Mouse (Mus musculus) embryonic facial prominence, embryonic 12.5 days (tissue): ENCODE measurements around the gene Tarbp2. TPM values are rescaled to one million over a fixed set of nuclear protein-coding genes. Genes with fewer than 3 reads are reported as not detected.

ENCODE experiments used
- ATAC-seq: fragments of 200-750 bp; cut with Nextera tagmentation; 2 replicates; pipeline ENCODE4 v1.8.0; 2017; ENCODE audit not compliant: insufficient number of reproducible peaks, insufficient read depth, low FRiP score, low TSS enrichment
- H3K27ac ChIP-seq: fragments of 300-500 bp; sonication (generic); 2 replicates; pipeline ENCODE4 v1.5.1; 2016; ENCODE audit warnings: mild to moderate bottlenecking
- H3K27me3 ChIP-seq: fragments of 300-500 bp; sonication (generic); 2 replicates; pipeline ENCODE4 v1.6.1; 2016; ENCODE audit warnings: mild to moderate bottlenecking, moderate library complexity
- H3K36me3 ChIP-seq: fragments of 300-500 bp; sonication (generic); 2 replicates; pipeline ENCODE4 v1.6.1; 2016; ENCODE audit warnings: mild to moderate bottlenecking
- H3K4me1 ChIP-seq: fragments of 300-500 bp; sonication (generic); 2 replicates; pipeline ENCODE4 v1.6.1; 2016
- H3K4me2 ChIP-seq: fragments of 300-500 bp; sonication (generic); replicated peaks from 2 replicates; pipeline ENCODE4 v1.6.1; 2016; ENCODE audit warnings: mild to moderate bottlenecking, moderate library complexity
- H3K4me3 ChIP-seq: fragments of 300-500 bp; sonication (generic); 2 replicates; pipeline ENCODE4 v1.5.1; 2016; ENCODE audit warnings: mild to moderate bottlenecking
- H3K9ac ChIP-seq: fragments of 300-500 bp; sonication (generic); 2 replicates; pipeline ENCODE4 v1.6.1; 2016; ENCODE audit warnings: mild to moderate bottlenecking, moderate library complexity
- H3K9me3 ChIP-seq: fragments of 300-500 bp; sonication (generic); 2 replicates; pipeline ENCODE4 v1.6.1; 2016; ENCODE audit warnings: mild to moderate bottlenecking, moderate library complexity
- WGBS: fragments of 180-500 bp; shearing (Covaris S2); methylation state at CpG from one replicate; pipeline ENCODE4 v1.1.7; 2016; 5-methylcytosine and 5-hydroxymethylcytosine counted together
- polyA plus RNA-seq: library from polyadenylated mRNA; unstranded; fragments of >200 nt; fragmentation: Nextera tagmentation; extraction: Ambion mirVana; gene quantifications from 2 replicates; pipeline ENCODE4 v1.2.1, GENCODE M21; 2016

The Tarbp2 gene
- polyA plus RNA-seq, 1 experiment from 2014 or later, result 114 TPM

GRCm38 (mm10) chr15:102516728-102517404 is 1.1 kb upstream of the Tarbp2 start, which contains the start of gene Map3k12:
TSS of gene Map3k12 (minus strand) at chr15:102517064.
- Histone ChIP-seq H3K27ac (peak within 1 kb of the TSS; percentile 99), H3K36me3 (peaks cover 14% of the 10 kb centered on the region; the same call in 1 of the 2 replicates), H3K4me3 (peak within 1 kb of the TSS; percentile 53), H3K9ac (peak within 1 kb of the TSS; percentile 72), H3K4me1 (peaks cover 35% of the 10 kb centered on the region), H3K9me3 (no peaks in the 10 kb centered on the region), H3K4me2 (peak within 1 kb of the TSS; percentile 86), H3K27me3 (no peaks in the 10 kb centered on the region)
- 1% methylated on average over 43 of the region's 43 CpGs for WGBS
- peak; percentile 11; the same call in 1 of the 2 replicates for ATAC-seq

DNA sequence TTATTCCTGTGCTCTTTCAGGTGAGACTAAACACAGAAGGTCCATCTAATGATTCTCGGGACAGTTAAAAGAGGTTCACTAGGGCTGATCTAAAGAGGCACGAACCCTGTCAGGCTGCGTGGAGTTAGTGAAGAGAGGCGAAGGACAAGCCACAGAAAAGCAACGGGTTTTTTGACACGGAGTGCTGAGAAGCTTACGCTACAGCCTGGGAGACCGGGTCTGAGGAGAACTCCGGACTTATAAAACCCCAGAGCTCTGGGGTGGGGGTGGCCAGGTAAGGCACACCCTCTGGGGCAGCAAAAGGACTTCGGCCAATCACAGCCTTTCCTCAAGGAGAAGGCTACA is 389 bp upstream of the Tarbp2 start:
- Histone ChIP-seq H3K27me3 (no peaks in the 10 kb centered on the region), H3K27ac (peak overlapping the region; percentile 78), H3K4me2 (peak overlapping the region; percentile 86), H3K4me3 (peak overlapping the region; percentile 53), H3K9ac (peak overlapping the region; percentile 72), H3K4me1 (peaks cover 28% of the 10 kb centered on the region), H3K9me3 (no peaks in the 10 kb centered on the region), H3K36me3 (peaks cover 20% of the 10 kb centered on the region)
- ATAC-seq, result no peak
- WGBS, result under 1% methylated on average over 10 of the region's 10 CpGs

- Histone ChIP-seq H3K9me3 (no peaks in the 10 kb centered on the region), H3K4me2 (peak overlapping the region; percentile 86), H3K4me3 (peak overlapping the region; percentile 53), H3K4me1 (peaks cover 26% of the 10 kb centered on the region), H3K27me3 (no peaks in the 10 kb centered on the region), H3K9ac (peak overlapping the region; percentile 81), H3K36me3 (peaks cover 28% of the 10 kb centered on the region), H3K27ac (peak overlapping the region; percentile 99)
- 15% methylated on average over 9 of the region's 9 CpGs for WGBS
- no peak for ATAC-seq
Observed at GRCm38 (mm10) chr15:102518859-102519201, 838 bp downstream of the Tarbp2 start.

GRCm38 (mm10) chr15:102519211-102520141 is 1.5 kb downstream of the Tarbp2 start:
- peaks cover 26% of the 10 kb centered on the region for H3K4me1 ChIP-seq
- no peaks in the 10 kb centered on the region for H3K9me3 ChIP-seq
- peak overlapping the region; percentile 81 for H3K9ac ChIP-seq
- peak overlapping the region; percentile 86 for H3K4me2 ChIP-seq
- no peaks in the 10 kb centered on the region for H3K27me3 ChIP-seq
- no peak for ATAC-seq
- peak overlapping the region; percentile 99; the same call in 1 of the 2 replicates for H3K27ac ChIP-seq
- peaks cover 34% of the 10 kb centered on the region for H3K36me3 ChIP-seq
- 68% methylated on average over 17 of the region's 17 CpGs for WGBS
- H3K4me3 ChIP-seq, result peak overlapping the region; percentile 53

DNA sequence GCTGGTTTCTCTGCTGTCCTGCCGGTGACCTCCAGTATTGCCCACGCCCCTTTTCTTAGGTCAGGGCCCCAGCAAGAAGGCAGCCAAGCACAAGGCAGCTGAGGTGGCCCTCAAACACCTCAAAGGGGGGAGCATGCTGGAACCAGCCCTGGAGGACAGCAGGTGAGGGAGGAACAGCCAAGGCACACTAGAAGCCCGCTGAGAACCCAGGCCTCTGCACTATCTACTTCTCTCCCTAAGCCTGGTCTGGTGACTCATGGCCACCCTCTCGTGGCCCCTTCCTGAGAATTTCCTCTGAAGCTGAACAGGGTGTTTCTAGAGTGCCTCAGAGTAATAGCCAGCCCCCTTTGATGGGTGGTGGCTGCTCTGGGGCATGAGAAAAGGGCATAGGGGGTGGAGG is 2.4 kb downstream of the Tarbp2 start:
- Histone ChIP-seq H3K36me3 (peaks cover 37% of the 10 kb centered on the region), H3K4me2 (no peak overlapping the region), H3K9ac (peak overlapping the region; percentile 21; the same call in 1 of the 2 replicates), H3K4me3 (no peak overlapping the region), H3K4me1 (peaks cover 23% of the 10 kb centered on the region), H3K9me3 (no peaks in the 10 kb centered on the region), H3K27ac (no peak overlapping the region), H3K27me3 (no peaks in the 10 kb centered on the region)
- no peak for ATAC-seq
- 84% methylated on average over 4 of the region's 4 CpGs for WGBS

DNA sequence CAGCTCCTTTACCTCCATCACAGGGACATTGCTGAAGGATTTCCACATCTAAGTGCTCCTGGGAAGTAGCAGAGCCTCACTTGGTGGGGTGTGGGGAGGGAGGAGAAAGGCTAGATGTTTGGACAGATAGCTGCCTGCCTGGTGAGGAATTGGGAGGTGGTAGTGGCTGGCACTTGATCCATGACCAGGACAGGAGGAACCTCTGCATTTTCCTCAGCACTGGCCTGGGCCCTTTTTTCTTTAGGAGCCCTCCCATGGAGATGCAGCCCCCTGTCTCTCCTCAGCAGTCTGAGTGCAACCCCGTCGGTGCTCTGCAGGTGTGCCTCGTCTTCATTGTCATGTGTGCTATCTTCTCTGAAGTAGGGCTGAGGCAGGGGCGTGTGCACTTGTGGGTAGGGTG is 3.5 kb downstream of the Tarbp2 start:
- H3K4me1 ChIP-seq, result peaks cover 14% of the 10 kb centered on the region
- peaks cover 37% of the 10 kb centered on the region for H3K36me3 ChIP-seq
- H3K4me3 ChIP-seq, result no peak overlapping the region
- no peaks in the 10 kb centered on the region for H3K27me3 ChIP-seq
- no peak overlapping the region for H3K27ac ChIP-seq
- no peak overlapping the region for H3K9ac ChIP-seq
- H3K9me3 ChIP-seq, result no peaks in the 10 kb centered on the region
- WGBS, result 94% methylated on average over 4 of the region's 4 CpGs
- H3K4me2 ChIP-seq, result no peak overlapping the region
- no peak for ATAC-seq

- 6% methylated on average over 3 of the region's 3 CpGs for WGBS
- no peaks in the 10 kb centered on the region for H3K9me3 ChIP-seq
- no peak within 1 kb of the TSS for H3K9ac ChIP-seq
- H3K4me3 ChIP-seq, result no peak within 1 kb of the TSS
- H3K27ac ChIP-seq, result no peak within 1 kb of the TSS
- 0 out of 2 replicates have a peak, but pooled peaks cover 4% of the 10 kb centered on the region for H3K4me1 ChIP-seq
- no peak for ATAC-seq
- H3K36me3 ChIP-seq, result peaks cover 64% of the 10 kb centered on the region
- H3K4me2 ChIP-seq, result no peak within 1 kb of the TSS
- H3K27me3 ChIP-seq, result no peaks in the 10 kb centered on the region
Observed at GRCm38 (mm10) chr15:102524892-102525485, 7.0 kb downstream of the Tarbp2 start, which contains the start of gene Npff. TSS of gene Npff (minus strand) at chr15:102524942.

GRCm38 (mm10) chr15:102526111-102527002 is 8.4 kb downstream of the Tarbp2 start:
- WGBS, result 82% methylated on average over 6 of the region's 6 CpGs
- no peak for ATAC-seq
- H3K36me3 ChIP-seq, result peaks cover 62% of the 10 kb centered on the region
- H3K9ac ChIP-seq, result no peak overlapping the region
- H3K27me3 ChIP-seq, result no peaks in the 10 kb centered on the region
- H3K4me2 ChIP-seq, result no peak overlapping the region
- no peak overlapping the region for H3K4me3 ChIP-seq
- H3K27ac ChIP-seq, result no peak overlapping the region
- no peaks in the 10 kb centered on the region for H3K9me3 ChIP-seq
- H3K4me1 ChIP-seq, result no peaks in the 10 kb centered on the region

- Histone ChIP-seq H3K4me3 (no peak overlapping the region), H3K36me3 (peaks cover 56% of the 10 kb centered on the region), H3K4me2 (no peak overlapping the region), H3K9me3 (no peaks in the 10 kb centered on the region), H3K27ac (no peak overlapping the region), H3K27me3 (no peaks in the 10 kb centered on the region), H3K9ac (no peak overlapping the region), H3K4me1 (no peaks in the 10 kb centered on the region)
- WGBS, result 69% methylated on average over 3 of the region's 3 CpGs
- ATAC-seq, result no peak
Observed at GRCm38 (mm10) chr15:102527936-102528335, 9.9 kb downstream of the Tarbp2 start.

DNA sequence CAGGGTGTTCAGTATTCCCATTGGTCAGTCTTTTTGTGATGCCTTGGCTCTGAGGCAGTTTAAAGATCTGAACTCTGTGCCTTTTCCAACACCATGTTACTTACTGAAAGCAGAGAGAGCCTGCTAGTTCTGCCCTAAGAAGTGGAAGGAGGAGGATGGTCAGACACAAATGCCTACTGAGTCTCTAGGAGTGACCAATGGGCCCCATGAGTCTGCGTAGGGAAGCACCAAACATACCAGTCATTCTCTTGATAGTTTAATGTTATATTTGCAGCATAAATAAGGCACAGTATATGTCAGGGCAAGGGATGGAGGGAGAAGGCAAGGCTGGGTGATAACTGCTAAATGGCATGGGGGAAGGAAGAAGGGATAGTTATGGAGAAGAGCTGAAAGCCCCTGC is 10.4 kb downstream of the Tarbp2 start:
- ATAC-seq, result no peak
- Histone ChIP-seq H3K27ac (no peak overlapping the region), H3K9ac (no peak overlapping the region), H3K4me2 (no peak overlapping the region), H3K27me3 (no peaks in the 10 kb centered on the region), H3K36me3 (peaks cover 60% of the 10 kb centered on the region), H3K9me3 (no peaks in the 10 kb centered on the region), H3K4me3 (no peak overlapping the region), H3K4me1 (no peaks in the 10 kb centered on the region)
- WGBS, result 94% methylated on average over 1 of the region's 1 CpGs

GRCm38 (mm10) chr15:102530566-102530965 is 12.6 kb downstream of the Tarbp2 start:
- peaks cover 57% of the 10 kb centered on the region for H3K36me3 ChIP-seq
- no peaks in the 10 kb centered on the region for H3K4me1 ChIP-seq
- no peak overlapping the region for H3K4me3 ChIP-seq
- no peaks in the 10 kb centered on the region for H3K9me3 ChIP-seq
- no peaks in the 10 kb centered on the region for H3K27me3 ChIP-seq
- ATAC-seq, result no peak
- H3K27ac ChIP-seq, result no peak overlapping the region
- H3K4me2 ChIP-seq, result no peak overlapping the region
- WGBS, result 94% methylated on average over 4 of the region's 4 CpGs
- no peak overlapping the region for H3K9ac ChIP-seq
